Mouse (Mus musculus) ES-CJ7 (cell line): ENCODE measurements around the gene Slc34a1.
A peak's percentile ranks its signal among the peaks of the same experiment; 100 is the strongest.
"Not testable (repeated sequence)": the region's sequence is repeated elsewhere in the genome, so short reads cannot be mapped to it uniquely, and the experiment has no call there.

Source experiments
- DNase-seq: peaks from one replicate; pipeline ENCODE4 v3.0.0; 2011; ENCODE audit warnings: low read depth, low spot score

Slc34a1 gene

DNA sequence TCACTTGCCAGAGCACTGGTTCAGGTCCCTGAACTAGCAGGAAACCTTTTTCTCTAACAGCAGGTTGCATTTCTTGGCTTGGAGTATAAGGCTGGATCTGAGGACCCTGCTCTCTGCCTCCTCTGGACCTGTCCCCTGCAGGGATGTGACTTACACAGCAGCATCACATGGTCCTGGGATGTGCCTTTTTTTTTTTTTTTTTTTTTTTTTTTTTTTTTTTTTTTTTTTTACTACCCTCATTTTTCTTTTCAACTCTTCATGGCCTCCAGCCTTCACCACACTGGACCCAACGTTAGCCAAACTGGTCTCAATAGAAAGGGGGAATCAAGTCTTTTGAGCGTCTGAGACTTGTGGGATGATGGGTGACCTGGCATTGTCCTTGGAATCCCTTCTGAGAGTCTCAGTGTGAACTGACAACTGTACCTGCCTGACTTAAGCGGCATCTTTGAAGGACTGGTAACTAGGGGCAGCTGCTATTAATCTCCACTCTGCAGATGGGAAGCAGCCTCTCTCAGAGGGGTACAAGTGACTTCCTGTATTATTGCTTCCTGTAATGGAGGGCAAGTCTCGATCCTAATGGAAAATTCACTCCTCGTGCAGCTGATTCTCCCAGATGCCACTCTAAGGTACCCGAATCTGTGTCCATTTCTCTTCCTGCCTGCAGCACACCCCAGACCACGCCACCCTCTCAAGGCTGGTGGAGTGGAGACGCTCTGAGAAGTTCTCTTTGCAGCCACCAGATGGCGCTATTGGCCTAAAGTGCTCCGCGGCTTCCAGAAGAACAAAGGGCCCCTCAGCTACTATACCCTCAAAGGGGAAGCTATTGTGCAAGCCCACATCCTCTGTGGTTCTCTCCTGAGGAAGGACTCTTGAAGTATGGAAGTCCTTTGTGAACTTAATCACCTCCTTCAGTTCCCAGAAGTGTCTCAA lies 7.1 kb downstream of the Slc34a1 start:
- peak; percentile 78 for DNase-seq

DNA sequence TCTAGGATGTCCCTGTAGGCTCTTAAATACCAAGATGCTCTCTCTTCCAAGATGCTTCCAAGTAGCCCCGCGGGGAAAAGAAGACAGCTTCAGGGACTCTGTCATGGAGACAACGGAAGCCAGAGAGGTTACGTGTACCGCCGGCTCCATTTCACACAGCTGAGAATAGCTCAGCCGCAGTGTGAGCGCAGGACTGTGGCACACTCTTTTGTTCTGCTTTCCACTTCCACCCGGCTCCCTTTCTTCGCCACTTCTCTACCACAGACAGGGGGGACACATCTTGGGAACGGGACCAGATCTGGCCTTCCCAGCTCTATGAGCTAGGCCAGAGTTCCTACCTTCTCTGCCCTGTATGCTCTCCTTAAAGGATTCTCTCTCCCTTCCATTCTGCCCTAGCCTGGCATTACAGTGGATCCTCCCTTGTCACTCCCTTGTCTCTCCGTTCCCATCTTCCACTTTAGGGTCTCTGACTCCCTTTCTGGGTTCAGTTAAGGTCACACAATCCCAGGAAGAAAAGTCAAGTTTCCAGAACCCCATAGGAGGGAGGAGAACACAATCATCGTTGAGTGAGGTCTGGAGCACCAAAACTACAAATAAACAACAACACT lies 7.9 kb downstream of the Slc34a1 start:
- DNase-seq = no peak

DNA sequence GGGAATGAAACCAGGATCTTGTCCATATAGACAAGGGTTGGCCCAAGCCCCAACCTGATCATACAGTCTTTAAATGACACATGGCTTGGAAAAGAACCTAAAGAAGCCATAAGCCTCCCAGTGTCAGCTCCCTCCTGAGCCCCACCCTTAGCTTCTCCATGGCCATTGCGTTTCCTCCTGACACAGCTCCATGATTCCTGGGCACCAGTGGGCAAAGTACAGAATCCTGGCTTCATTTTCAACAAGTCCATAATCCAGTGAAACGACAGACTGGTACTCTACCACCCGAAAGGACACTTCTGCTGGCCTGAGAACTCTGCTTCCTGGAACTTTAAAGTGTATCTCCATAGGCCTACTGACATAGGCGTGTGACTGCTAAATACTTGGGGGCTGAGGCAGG lies 9.4 kb downstream of the Slc34a1 start:
- DNase-seq = no peak

DNA sequence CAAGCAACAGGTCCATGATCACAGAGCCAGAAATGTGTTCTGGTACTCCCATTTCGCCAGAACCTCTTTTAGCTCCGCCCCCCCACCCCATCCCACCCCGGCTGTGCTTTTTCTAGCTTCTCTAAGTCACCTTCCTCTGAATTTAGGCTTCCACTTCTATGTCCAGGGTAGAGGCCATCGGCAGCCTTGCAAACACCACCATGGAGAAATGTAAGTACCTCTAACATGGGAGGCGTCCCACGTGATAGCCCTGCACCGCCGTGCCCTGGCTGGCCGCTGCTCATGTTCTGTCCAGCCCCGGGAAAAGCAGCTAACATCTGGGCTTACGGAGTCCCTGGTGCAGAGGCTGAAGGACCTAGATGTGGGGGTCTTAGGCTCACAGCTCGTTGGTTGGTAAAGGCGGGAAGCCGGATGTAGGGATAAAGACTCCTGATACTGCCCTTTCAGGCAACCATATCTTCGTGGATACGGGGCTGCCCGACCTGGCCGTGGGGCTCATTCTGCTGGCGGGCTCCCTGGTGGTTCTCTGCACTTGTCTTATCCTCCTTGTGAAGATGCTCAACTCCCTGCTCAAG lies 10.6 kb downstream of the Slc34a1 start:
- no peak for DNase-seq

DNA sequence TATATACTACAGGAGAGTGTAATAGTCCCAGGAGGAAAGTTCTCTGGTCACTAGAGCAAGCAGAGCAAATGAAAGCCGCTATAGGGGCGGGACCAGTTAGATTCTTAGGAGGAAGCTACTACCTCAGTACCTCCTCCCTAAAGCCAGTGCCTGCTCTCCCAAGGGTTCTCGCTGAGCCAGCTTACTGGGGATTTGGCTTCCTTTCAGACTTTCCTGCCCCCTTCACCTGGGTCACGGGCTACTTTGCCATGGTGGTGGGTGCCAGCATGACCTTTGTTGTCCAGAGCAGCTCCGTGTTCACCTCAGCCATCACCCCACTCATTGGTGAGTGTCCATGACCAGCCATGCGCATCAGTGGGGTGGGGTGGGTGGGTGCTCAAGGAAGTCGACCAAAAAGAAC lies 13.8 kb downstream of the Slc34a1 start:
- no peak for DNase-seq

DNA sequence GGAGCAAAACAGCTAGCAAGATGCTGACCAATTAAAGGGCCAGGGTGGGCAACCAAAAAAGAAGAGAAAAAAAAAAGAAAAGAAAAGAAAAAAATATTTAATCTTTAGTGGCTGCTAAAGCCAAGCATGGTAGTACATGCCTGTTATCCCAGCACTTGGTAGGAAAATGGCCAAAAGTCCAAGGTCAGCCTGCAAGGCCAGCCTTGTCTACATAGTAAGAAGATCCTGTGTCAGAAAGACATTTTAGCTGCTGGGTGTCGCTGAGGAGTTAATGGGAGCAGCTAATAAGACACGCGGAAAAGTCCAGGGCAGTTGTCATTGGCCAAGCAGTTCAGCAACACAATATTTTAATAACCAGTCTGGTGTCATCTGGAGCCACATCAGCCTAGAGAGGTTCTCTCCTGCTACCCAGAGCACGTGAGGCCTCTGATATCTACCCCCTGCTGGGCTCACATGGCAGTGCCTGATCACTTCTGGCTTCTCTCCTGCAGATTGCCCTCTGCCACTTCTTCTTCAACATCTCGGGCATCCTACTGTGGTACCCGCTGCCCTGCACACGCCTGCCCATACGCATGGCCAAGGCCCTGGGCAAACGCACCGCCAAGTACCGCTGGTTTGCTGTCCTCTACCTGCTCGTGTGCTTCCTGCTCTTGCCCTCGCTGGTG lies 14.8 kb downstream of the Slc34a1 start:
- no peak for DNase-seq

DNA sequence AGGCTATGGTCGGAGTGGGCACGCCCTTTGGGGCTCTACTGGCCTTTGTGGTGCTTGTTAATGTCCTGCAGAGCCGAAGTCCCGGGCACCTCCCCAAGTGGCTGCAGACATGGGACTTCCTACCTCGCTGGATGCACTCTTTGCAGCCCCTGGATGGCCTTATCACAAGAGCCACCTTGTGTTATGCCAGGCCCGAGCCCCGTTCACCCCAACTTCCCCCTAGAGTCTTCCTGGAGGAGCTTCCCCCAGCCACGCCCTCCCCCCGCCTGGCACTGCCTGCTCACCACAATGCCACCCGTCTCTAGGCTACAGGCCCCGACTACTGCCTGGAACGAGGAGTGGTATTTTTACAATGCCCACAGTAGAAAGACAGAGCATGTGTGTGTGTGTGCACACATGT lies 15.3 kb downstream of the Slc34a1 start:
- no peak for DNase-seq

DNA sequence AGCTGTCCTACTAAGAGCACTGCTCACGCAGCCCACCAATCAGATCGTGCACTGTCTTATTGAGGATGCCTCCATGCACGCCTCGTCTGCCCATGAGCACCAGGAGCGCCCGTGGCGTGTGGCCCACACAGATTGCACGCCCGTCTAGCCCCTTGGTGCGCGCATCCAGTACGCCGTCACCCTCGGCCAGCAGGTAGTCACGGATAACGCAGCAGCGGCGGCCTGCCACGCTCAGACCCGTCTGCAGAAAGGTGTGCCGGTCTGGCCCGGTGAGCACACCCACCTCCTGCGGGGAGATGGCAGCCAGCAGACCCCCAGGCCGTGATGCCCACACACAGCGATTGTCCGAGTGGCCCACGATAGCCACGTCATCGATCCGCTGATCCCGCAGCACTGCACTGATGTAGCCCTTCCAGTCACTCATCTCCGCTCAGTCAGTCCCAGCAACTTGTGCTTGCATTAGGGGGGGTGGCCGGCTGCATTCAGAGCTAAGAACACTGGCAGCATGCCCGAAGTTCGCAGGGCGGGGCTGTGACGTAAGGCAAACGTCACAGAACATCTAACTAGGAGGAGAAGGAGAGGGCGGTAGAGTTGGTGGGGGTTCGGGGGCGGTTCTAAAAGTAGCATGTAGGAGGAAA lies 16.9 kb downstream of the Slc34a1 start, which contains the start of gene Pfn3:
Gene Pfn3, minus strand, starts transcription at position 490 of the 638 bp plus-strand sequence.
- DNase-seq = peak; percentile 64

DNA sequence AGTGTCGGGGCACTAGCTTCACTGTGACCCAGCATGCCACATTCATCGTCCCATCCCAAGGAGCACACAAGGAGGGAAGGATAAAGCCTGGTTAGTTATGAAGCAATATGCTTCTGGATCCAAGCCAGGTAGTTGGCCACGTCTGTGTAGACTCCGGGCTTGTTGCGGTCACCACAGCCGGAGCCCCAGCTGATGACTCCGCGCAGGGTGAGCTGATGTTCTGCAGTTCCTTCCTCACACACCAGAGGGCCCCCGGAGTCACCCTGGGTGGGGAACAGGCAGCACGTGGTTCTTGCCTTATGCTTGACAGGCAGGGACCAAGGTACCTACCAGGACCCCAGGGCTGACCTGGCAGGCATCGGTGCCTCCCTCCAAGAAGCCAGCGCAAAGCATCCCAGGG lies 20.0 kb downstream of the Slc34a1 start:
- DNase-seq = peak; percentile 81

DNA sequence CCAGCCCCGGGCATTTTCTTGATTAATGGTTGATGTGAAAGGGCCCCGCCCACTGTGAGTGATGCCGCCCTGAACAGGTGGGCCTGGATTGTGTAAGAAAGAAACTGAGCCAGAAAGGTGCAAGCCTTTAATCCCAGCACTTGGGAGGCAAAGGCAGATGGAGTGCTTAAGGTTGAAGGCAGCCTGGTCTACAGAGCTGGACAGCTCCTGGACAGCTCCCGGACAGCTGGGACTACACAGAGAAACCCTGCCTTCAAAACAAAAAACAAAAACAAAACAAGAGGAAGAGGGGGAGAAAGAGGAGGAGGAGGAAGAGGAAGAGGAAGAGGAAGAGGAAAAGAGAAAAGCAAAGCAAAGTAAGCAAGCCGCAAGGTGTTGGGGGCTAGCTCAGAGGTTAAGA lies 21.2 kb downstream of the Slc34a1 start:
- DNase-seq = no peak

DNA sequence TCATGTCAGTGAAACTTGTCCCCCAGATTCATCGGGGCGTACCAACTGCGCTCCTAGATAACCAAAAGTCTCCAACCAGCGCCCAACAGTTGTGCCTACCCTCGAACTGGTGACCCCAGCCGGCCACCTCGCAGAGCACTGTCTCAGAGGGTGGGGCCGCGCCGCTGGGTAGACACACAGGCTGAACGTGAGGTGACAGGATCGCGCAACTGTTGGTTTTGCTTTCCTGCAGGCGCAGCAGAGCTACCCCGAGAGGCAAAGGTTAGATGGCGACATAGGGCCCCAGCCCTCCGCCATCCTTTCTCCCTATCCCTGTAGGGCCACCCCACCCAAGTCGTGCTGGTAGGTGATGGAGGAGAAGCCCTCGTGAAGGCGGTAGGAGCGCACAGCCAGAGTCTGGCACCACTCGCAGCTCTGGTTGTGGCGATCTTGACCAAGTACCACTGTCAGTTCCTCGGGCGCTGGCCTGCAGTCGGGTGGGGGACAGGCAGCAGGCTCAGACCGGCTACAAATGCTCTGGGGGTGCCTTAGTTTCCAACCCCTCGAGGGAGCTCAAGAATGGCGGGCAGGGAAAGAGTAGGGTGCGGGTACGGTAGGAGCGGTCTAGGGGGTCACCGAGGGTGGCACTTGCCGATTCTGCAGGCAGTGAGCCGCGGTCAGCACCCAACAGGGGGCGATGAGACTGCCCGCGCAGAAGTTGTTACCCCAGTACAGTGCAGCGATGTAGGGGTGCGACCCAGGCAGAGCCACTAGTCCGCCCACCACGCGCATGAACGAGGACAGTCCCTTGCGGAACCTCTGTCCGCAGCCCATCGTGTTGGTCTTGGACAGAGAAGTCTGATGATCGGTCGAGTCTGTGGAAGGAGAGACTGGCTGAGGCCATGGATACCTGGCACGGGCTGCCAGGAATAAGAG lies 22.3 kb downstream of the Slc34a1 start:
- DNase-seq = no peak

DNA sequence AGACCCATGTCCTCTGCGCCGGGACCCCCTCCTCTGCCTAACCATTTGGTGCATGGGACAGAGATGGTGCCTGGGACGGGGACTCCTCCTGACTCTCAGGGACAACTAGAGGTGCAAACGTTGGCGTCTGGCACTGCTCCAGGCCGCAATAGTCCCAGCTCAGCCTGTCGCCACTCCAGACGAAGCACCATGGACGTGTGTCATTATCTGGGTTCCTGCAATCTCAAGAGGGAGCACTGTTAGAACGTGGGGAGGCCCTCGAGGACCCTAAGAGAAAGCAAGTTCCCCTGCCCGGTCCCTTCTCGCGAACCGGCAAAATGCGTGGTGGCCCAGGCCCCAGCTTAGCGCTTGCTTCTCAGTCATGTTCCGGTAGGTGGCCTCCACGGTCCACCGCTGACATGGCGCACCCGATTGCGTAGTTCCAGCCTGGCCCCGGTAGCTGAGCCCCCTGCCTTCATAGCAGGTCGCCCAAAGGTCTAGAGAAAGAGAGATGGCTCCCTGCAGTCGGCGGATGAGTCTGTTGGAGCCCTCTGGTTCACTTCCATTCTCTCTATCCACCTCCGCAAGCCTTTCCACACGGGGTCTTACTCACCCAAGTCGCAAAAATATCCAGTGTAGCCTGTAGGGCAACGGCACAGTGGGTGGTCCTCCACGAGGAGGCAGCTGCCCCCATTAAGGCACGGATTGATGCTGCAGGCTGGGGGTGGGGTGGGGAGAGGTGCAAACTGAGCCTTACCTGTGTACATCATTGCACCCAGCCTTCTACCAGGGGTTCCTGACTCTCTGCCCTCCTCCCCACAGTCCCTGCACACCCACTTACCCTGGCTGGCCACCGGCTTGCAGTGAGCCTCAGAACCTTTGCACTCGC lies 23.2 kb downstream of the Slc34a1 start:
- DNase-seq = peak; percentile 30

DNA sequence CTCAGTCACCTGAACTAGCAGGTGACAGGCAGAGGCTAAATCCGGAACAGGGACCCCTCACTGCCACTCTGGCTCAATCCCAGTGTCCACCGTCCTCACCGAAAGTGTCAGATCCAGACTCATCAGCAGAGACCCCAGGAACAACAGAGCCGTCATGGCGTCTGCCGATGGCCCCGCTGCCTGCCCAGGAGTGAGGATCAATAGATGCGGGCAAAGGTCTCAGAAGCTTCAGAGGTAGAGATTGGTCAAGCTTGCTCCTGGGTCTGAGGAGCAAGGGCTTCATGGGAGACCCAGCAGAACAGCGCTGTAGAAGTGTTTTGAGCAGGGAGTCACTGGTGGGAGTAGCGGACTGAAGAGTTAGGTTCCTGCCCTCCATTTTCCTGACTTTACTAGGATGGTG lies 28.6 kb downstream of the Slc34a1 start, which contains the start of gene F12:
Gene F12, minus strand, starts transcription at position 181 of the 400 bp plus-strand sequence.
- no peak for DNase-seq

DNA sequence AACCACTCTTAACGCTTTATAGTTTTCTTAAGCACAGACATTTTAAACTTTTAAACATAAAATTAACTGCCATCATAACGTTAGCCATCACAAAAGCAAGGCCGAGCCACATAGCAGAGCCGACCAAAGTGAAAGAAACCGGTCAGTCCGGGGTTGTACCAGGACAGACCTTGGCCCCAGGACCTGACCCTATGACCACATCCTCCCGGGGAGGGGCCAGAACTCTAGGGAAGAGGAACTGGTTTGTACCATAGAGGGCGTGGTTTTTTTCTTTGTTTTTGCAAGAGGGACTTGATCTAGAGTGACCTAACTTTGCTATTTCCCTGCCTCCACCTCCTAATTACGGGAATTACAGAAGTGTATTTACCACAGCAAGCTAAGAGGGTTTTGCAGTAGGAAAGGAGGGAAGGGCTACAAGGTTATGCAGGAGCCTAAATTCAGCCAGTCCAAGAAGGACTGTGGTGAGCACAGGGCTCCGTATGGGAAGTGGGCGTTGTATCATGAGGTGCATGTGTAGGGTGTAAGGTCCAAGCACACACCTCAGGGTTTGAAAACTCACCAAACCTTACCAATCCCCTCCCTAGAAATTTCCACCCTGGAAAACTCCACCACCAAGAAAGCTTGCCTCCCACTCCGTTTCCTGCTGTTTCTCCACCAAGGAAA lies 31.4 kb downstream of the Slc34a1 start:
- DNase-seq = no peak

DNA sequence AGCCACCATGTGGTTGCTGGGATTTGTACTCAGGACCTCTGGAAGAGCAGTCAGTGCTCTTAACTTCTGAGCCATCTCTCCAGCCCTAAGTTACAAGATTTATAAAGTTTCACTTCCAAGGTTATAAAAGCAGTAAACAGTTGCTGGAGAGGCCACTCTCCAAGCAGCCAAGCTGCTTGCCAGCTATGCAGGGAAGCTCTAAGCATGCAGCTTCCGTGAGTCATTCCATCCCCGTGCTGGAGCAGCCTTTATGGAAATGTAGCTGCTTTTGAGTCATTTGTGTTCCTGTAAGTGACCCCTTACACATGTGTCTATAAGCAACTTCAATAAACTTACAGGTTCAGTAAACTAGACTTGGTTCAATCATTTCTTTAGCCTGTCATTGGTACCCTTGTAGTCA lies 32.6 kb downstream of the Slc34a1 start:
- no peak for DNase-seq

DNA sequence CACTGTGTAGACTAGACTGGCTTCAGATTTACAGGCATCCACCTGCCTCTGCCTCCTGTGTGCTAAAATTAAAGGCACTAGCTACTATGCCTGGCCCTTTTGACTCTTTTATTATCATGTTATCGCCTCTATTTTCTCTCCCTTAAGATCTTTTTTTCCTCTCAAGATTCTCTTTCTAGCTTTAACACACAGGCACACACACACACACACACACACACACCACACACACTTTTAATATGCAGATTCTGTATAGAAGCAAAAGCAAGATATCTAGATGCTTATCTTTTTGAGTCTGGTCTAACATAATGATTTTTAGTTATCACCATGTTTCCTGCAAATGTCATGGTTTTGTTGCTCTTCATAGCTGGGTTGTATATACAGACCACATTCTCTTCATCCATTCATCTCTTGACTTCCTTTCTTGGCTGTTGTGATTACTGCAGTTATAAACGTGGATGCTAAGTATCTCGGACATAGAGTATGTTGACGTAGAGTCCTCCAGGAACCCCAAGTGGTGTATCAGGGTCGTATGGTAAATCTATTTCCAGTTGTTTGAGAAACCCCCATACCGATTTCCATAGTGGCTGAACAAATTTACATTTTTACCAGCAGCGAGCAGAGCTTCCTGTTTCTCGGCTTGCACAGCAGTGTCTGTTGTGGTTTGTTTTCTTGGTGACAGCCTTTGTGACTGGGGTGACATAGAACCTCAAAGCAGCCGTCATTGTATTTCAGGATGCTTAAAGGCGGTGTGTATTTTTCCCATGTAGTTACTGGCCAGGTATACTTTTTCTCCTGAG lies 34.1 kb downstream of the Slc34a1 start:
- DNase-seq = no peak

DNA sequence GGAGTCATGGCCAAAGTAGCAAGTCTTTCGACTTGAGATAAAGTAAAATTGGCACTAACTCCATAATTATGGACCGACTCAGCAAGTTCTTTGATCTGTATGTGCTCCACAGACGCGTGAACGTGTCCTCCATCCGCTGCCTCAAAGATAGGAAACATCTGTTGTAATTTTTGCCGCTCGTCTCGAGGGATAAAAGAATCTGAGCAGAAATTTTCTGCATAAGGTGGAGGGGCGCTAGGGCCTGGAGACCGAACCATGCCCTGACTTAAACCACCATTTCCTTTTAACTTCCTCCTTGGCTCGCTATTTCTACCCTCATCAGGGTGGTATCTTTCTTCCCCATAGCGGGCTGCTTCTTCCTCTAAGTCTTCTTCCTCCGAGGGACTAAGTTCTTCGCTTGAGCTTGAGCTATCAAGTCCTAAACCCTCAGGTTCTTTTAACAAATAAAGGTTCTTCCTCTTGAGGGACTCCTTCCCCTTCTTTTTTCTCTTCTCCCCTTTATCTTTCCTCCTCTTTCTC lies 39.2 kb downstream of the Slc34a1 start:
- DNase-seq = not testable (repeated sequence)

DNA sequence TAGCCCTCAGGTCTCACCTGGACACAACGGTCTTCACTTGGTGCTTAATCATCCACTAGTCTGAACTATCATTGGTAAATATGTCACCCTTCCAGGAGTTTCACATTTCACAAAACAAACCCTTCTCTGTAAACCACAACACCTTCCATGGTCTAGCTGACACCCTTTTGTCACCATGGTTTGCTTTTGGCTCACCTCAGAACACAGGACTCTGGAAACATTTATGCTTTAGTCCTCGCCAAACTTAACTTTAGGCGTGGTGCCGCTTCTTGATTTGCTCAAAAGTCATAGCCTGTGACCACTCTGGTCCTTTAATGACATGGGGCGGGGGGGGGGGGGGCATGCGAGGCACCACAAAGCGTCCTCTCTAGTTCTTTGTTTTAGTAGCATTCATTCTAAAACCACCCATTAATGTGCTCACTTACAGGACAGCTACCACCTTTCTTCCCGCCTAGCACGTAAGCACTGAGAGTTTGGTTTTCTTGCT lies 45.9 kb downstream of the Slc34a1 start:
- no peak for DNase-seq
